28 mouse cellular contexts compared by ENCODE assay signal in the genomic region with DNA sequence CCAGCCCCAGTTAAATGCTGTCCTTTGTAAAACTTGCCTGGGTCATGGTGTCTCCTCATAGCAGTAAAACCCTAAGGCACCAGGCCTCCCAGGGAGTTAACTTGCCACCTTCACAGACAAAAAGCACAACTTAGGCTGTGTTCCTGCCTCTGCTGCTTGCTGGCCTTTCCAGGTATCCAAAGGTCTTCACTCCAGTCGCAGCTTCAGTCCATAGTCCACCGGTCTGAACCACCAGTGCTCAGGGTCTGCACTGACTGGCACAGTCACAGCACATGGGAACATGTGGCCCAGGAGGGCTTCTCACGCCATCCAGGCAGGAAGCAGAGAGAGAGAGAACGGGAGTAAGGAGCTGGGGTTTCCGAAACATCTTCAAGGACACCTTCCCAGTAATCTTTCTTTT. TPM values are rescaled to one million over a fixed set of nuclear protein-coding genes. Genes with fewer than 3 reads are reported as not detected.
DNase-seq lines count a peak whose midpoint lies in the region; ATAC-seq lines count a peak whose summit lies in the region.
"Had no signal": no experiment of that assay in that cellular context is flagged by ENCODE, and none has a peak within 500 bp of the region (broad histone marks: within the 10 kb centered on the region; RNA-seq: fewer than 3 reads in every experiment).

No protein-coding gene starts in this region.

- H3K9me3 ChIP-seq in liver, embryonic 12.5 days (replicated peaks): no peaks in the 10 kb centered on the region
- H3K9me3 ChIP-seq in hindbrain, embryonic 16.5 days (ENCODE audit: control insufficient read depth, low read length): no peaks in the 10 kb centered on the region
- H3K9me3 ChIP-seq: embryonic facial prominence, embryonic 12.5 days; forebrain, embryonic 13.5 days; hindbrain, embryonic 10.5 days; limb, embryonic 15.5 days; midbrain, embryonic 12.5 days; neural tube, embryonic 15.5 days; stomach, embryonic 15.5 days had no signal

- peaks cover 5% of the 10 kb centered on the region; the same call in 1 of the 2 replicates for H3K27me3 ChIP-seq in liver, embryonic 12.5 days (replicated peaks)
- H3K27me3 ChIP-seq in hindbrain, embryonic 16.5 days (replicated peaks; ENCODE audit: control insufficient read depth, insufficient read depth, low read length): no peaks in the 10 kb centered on the region
- H3K27me3 ChIP-seq: embryonic facial prominence, embryonic 12.5 days; forebrain, embryonic 13.5 days; limb, embryonic 15.5 days; neural tube, embryonic 15.5 days; stomach, embryonic 15.5 days had no signal

- H3K36me3 ChIP-seq in liver, embryonic 12.5 days: no peaks in the 10 kb centered on the region
- no peaks in the 10 kb centered on the region for H3K36me3 ChIP-seq in hindbrain, embryonic 16.5 days (ENCODE audit: control insufficient read depth, insufficient read depth, low read length)
- H3K36me3 ChIP-seq: embryonic facial prominence, embryonic 12.5 days; limb, embryonic 15.5 days; midbrain, embryonic 12.5 days; neural tube, embryonic 15.5 days; stomach, embryonic 15.5 days had no signal

- peaks cover 37% of the 10 kb centered on the region for H3K4me1 ChIP-seq in liver, embryonic 12.5 days
- H3K4me1 ChIP-seq in hindbrain, embryonic 16.5 days (ENCODE audit: control insufficient read depth, insufficient read depth, low read depth, low read length): peaks cover 9% of the 10 kb centered on the region

- H3K4me2 ChIP-seq in liver, embryonic 12.5 days: peak overlapping the region; percentile 29; the same call in 1 of the 2 replicates
- H3K4me2 ChIP-seq in hindbrain, embryonic 16.5 days (ENCODE audit: low read length): no peak overlapping the region
- H3K4me2 ChIP-seq: embryonic facial prominence, embryonic 12.5 days; forebrain, embryonic 13.5 days; heart, embryonic 11.5 days; limb, embryonic 15.5 days; midbrain, embryonic 12.5 days; neural tube, embryonic 15.5 days; stomach, embryonic 15.5 days had no signal

- WGBS in liver, embryonic 12.5 days (ENCODE audit: insufficient replicate concordance): 75% methylated on average over 5 of the region's 5 CpGs
- 93% methylated on average over 5 of the region's 5 CpGs for WGBS in hindbrain, embryonic 16.5 days

- H3K27ac ChIP-seq in liver, embryonic 12.5 days: no peak overlapping the region
- no peak overlapping the region for H3K27ac ChIP-seq in hindbrain, embryonic 16.5 days (ENCODE audit: low read depth, low read length)
- H3K27ac ChIP-seq: embryonic facial prominence, embryonic 12.5 days; forebrain, embryonic 13.5 days; gastrocnemius, adult 2 months; hindbrain, embryonic 10.5 days; limb, embryonic 15.5 days; midbrain, embryonic 12.5 days; neural tube, embryonic 15.5 days; stomach, embryonic 15.5 days had no signal

- ATAC-seq in liver, embryonic 12.5 days: 0 out of 2 replicates have a peak, but pooled peaks have one; percentile 11
- ATAC-seq in hindbrain, embryonic 16.5 days: no peak
- ATAC-seq: activated CD4-positive, CD25-positive, alpha-beta regulatory T cell, adult 4 months; forebrain, embryonic 13.5 days; intestine, postnatal 0 days had no signal

- H3K4me3 ChIP-seq in liver, embryonic 12.5 days: no peak overlapping the region
- H3K4me3 ChIP-seq in hindbrain, embryonic 16.5 days (ENCODE audit: low read length): no peak overlapping the region
- H3K4me3 ChIP-seq: embryonic facial prominence, embryonic 12.5 days; erythroblast, embryonic 14.5 days; forebrain, embryonic 13.5 days; gastrocnemius, adult 2 months; hindbrain, embryonic 10.5 days; limb, embryonic 15.5 days; midbrain, embryonic 12.5 days; neural tube, embryonic 15.5 days; stomach, embryonic 15.5 days had no signal

- H3K9ac ChIP-seq in liver, embryonic 12.5 days: no peak overlapping the region
- no peak overlapping the region for H3K9ac ChIP-seq in hindbrain, embryonic 16.5 days (ENCODE audit: low read depth, low read length)
- H3K9ac ChIP-seq: embryonic facial prominence, embryonic 12.5 days; forebrain, embryonic 13.5 days; limb, embryonic 15.5 days; midbrain, embryonic 12.5 days; neural tube, embryonic 15.5 days; stomach, embryonic 15.5 days had no signal

- intact Hi-C loops in heart, postnatal 10 days (cut with DNase I): no loop called here

- peak; percentile 64 for DNase-seq in heart, adult 11 months
- DNase-seq in heart, postnatal 10 days: no peak
- no peak for DNase-seq in liver
- peak; percentile 62 to 72 for DNase-seq in kidney, postnatal 36 days
- DNase-seq in yolk sac, embryonic 10.5 days (ENCODE audit: low spot score): peak; percentile 10
- DNase-seq in adrenal gland, adult 8-10 months: no peak
- DNase-seq: adrenal gland, postnatal 14 days; cerebellum, adult 2 months; cerebellum, postnatal 25 days; gastrocnemius, adult 2 months; lung, postnatal 10 days; right cerebral cortex, adult 18-20 months; right cerebral cortex, postnatal 4 days; thymus, adult 2 months; thymus, postnatal 4 days had no signal

RNA-seq across cellular contexts. Expression of gene Nos1ap, which starts 10.2 kb away (rescaled TPM):
- total RNA-seq in heart, postnatal 10 days (2021): 10 to 100 TPM; 17.7 to 22.5 TPM
- polyA plus RNA-seq in liver, embryonic 12.5 days (2016; fragmentation: Nextera tagmentation; extraction: Ambion mirVana): 6.2 and 6.4 TPM in 2 replicates
- polyA plus RNA-seq in hindbrain, embryonic 16.5 days (2015; fragmentation: Nextera tagmentation; extraction: Ambion mirVana): 14.8 and 17.1 TPM in 2 replicates
- total RNA-seq in adrenal gland, adult 8-10 months (2022): 10 to 100 TPM; 19.9 to 46.9 (median 29.7) TPM
- polyA plus RNA-seq: activated CD4-positive, CD25-positive, alpha-beta regulatory T cell, adult 4 months had no signal

Comparison
In these comparisons a context has a peak if more than half of its experiments do, and no peak if none do; other contexts are left out.
1. DNase-seq: peak in heart, adult 11 months (single experiment), kidney, postnatal 36 days (2 of 2) and yolk sac, embryonic 10.5 days (single experiment); none in heart, postnatal 10 days (0 of 2), liver (single experiment) and adrenal gland, adult 8-10 months (single experiment).